Mouse (Mus musculus) liver, postnatal 0 days (tissue): ENCODE measurements around the gene Flad1.

Source experiments
- CTCF ChIP-seq: sonication (generic); IDR thresholded peaks from 2 replicates; pipeline ENCODE4 v1.5.1; 2016; ENCODE audit warnings: antibody characterized with exemption, low read depth
- EP300 ChIP-seq: IDR thresholded peaks from 2 replicates; pipeline ENCODE4 v1.6.1; 2016; ENCODE audit warnings: antibody characterized with exemption, low read depth, mild to moderate bottlenecking

DNA sequence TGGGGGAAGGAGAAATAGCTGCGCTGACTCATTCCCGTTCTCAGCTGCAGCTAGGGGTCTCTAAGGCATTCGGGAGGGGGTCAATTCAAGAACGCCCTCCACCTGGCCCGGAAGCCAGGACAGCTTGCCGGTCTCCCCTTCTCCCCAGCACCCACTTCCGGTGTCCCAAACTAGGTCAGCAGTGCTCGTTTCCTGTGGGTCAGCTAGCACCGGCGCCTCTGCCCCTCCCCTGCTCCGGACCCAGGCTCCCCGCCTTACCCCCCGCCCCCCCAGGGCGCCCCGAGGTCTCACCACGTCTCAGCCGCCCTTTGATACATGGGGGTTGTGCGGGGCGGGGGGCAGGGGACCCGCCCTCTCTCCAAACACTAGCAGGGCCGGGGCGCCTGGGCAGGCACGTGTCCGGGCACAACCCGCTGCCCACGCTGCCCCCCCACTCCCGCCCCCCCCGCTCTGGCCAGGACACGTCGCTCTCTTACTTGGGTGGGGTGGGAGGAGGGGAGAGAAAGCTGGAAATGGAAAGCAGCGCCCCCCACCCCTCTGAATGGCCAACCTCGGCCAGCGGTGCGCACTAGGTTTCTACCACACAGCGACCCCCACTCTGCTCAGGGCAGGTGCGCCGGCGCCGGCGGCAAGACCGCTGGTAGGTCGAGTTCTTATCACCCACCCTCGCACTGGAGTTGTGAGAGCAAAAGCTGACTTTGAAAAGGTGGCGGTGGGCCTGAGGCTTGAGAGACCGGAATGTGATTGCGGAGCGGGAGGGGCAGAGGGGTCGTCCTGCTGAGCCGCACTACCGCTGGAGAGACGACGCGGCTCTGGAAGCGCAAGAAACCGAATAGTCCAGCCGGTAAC, 19.8 kb downstream of the Flad1 start:
- TF ChIP-seq CTCF (peak; percentile 6; the same call in 1 of the 2 replicates), EP300 (peak; percentile 18; the same call in 1 of the 2 replicates)
